Mouse (Mus musculus) midbrain, embryonic 10.5 days (tissue): Measurements from ENCODE around the gene Pfkfb1. TPM values are rescaled to one million over a fixed set of nuclear protein-coding genes. Genes with fewer than 3 reads are reported as not detected.

Experiments used
- DNase-seq: peaks from one replicate; pipeline ENCODE4 v3.0.0-alpha.2; 2017; ENCODE audit warnings: low spot score
- H3K27ac ChIP-seq: fragments of 300-500 bp; sonication (generic); replicated peaks from 2 replicates; pipeline ENCODE4 v1.5.1; 2016; ENCODE audit warnings: mild to moderate bottlenecking
- H3K27me3 ChIP-seq: fragments of 300-500 bp; sonication (generic); 2 replicates; pipeline ENCODE4 v1.6.1; 2016; ENCODE audit warnings: low read depth, mild to moderate bottlenecking; ENCODE audit not compliant: poor library complexity, severe bottlenecking
- H3K36me3 ChIP-seq: fragments of 300-500 bp; sonication (generic); 2 replicates; pipeline ENCODE4 v1.6.1; 2016; ENCODE audit warnings: mild to moderate bottlenecking, moderate library complexity
- H3K4me1 ChIP-seq: fragments of 300-500 bp; sonication (generic); 2 replicates; pipeline ENCODE4 v1.6.1; 2016
- H3K4me3 ChIP-seq: fragments of 300-500 bp; sonication (generic); 2 replicates; pipeline ENCODE4 v1.5.1; 2016; ENCODE audit warnings: mild to moderate bottlenecking, moderate library complexity
- H3K9me3 ChIP-seq: fragments of 300-500 bp; sonication (generic); replicated peaks from 2 replicates; pipeline ENCODE4 v1.6.1; 2016; ENCODE audit warnings: mild to moderate bottlenecking
- WGBS: fragments of 180-500 bp; shearing (Covaris S2); methylation state at CpG from one replicate; pipeline ENCODE4 v1.1.7; 2016; 5-methylcytosine and 5-hydroxymethylcytosine counted together
- polyA plus RNA-seq: library from polyadenylated mRNA; unstranded; fragments of >200 nt; fragmentation: Nextera tagmentation; extraction: Ambion mirVana; gene quantifications from 2 replicates; pipeline ENCODE4 v1.2.1, GENCODE M21; 2016

Pfkfb1 gene
- polyA plus RNA-seq, result 6.8 and 7.1 TPM in 2 replicates

GRCm38 (mm10) chrX:150588023-150588764, at the start of gene Pfkfb1:
Gene Pfkfb1, plus strand, starts transcription at chrX:150588229.
- Histone ChIP-seq H3K4me3 (peak within 1 kb of the TSS; percentile 58), H3K4me1 (no peaks in the 10 kb centered on the region; the same call in 1 of the 2 replicates), H3K36me3 (peaks cover 27% of the 10 kb centered on the region), H3K9me3 (no peaks in the 10 kb centered on the region), H3K27me3 (peaks cover 31% of the 10 kb centered on the region), H3K27ac (peak within 1 kb of the TSS; percentile 86)
- peak; percentile 79 for DNase-seq
- WGBS, result 18% methylated on average over 35 of the region's 35 CpGs

- H3K9me3 ChIP-seq, result no peaks in the 10 kb centered on the region
- no peak for DNase-seq
- H3K36me3 ChIP-seq, result peaks cover 6% of the 10 kb centered on the region; the same call in 1 of the 2 replicates
- no peaks in the 10 kb centered on the region for H3K27me3 ChIP-seq
- H3K4me1 ChIP-seq, result no peaks in the 10 kb centered on the region
- H3K27ac ChIP-seq, result no peak overlapping the region
- H3K4me3 ChIP-seq, result no peak overlapping the region
- WGBS, result 92% methylated on average over 2 of the region's 2 CpGs
Observed at GRCm38 (mm10) chrX:150540111-150540510, 47.9 kb upstream of the Pfkfb1 start.

GRCm38 (mm10) chrX:150541684-150542083, 46.3 kb upstream of the Pfkfb1 start:
- Histone ChIP-seq H3K27me3 (0 out of 2 replicates have a peak, but pooled peaks cover under 1% of the 10 kb centered on the region), H3K27ac (no peak overlapping the region), H3K9me3 (no peaks in the 10 kb centered on the region), H3K36me3 (peaks cover 6% of the 10 kb centered on the region; the same call in 1 of the 2 replicates), H3K4me1 (no peaks in the 10 kb centered on the region), H3K4me3 (no peak overlapping the region)
- no peak for DNase-seq

- Histone ChIP-seq H3K4me1 (no peaks in the 10 kb centered on the region), H3K27ac (no peak within 1 kb of the TSS), H3K9me3 (no peaks in the 10 kb centered on the region), H3K36me3 (peaks cover 18% of the 10 kb centered on the region), H3K27me3 (peaks cover 40% of the 10 kb centered on the region), H3K4me3 (no peak within 1 kb of the TSS)
- DNase-seq, result no peak
- WGBS, result 46% methylated on average over 2 of the region's 5 CpGs
Observed at GRCm38 (mm10) chrX:150547239-150547638, 40.8 kb upstream of the Pfkfb1 start, which contains the start of gene Alas2. Gene Alas2, plus strand, starts transcription at chrX:150547375.

GRCm38 (mm10) chrX:150549639-150550038, 38.4 kb upstream of the Pfkfb1 start:
- H3K36me3 ChIP-seq, result peaks cover 17% of the 10 kb centered on the region
- no peaks in the 10 kb centered on the region for H3K9me3 ChIP-seq
- H3K27ac ChIP-seq, result no peak overlapping the region
- peaks cover 56% of the 10 kb centered on the region for H3K27me3 ChIP-seq
- H3K4me1 ChIP-seq, result no peaks in the 10 kb centered on the region
- H3K4me3 ChIP-seq, result no peak overlapping the region
- WGBS, result 87% methylated on average over 3 of the region's 3 CpGs
- no peak for DNase-seq

GRCm38 (mm10) chrX:150551986-150552385, 36.0 kb upstream of the Pfkfb1 start:
- no peak for DNase-seq
- peaks cover 17% of the 10 kb centered on the region for H3K36me3 ChIP-seq
- H3K4me1 ChIP-seq, result no peaks in the 10 kb centered on the region
- H3K4me3 ChIP-seq, result no peak overlapping the region
- H3K9me3 ChIP-seq, result no peaks in the 10 kb centered on the region
- H3K27ac ChIP-seq, result no peak overlapping the region
- 94% methylated on average over 2 of the region's 2 CpGs for WGBS
- peaks cover 70% of the 10 kb centered on the region for H3K27me3 ChIP-seq

- no peaks in the 10 kb centered on the region for H3K4me1 ChIP-seq
- H3K27me3 ChIP-seq, result peaks cover 78% of the 10 kb centered on the region
- peaks cover 21% of the 10 kb centered on the region for H3K36me3 ChIP-seq
- no peak overlapping the region for H3K4me3 ChIP-seq
- WGBS, result 88% methylated on average over 3 of the region's 3 CpGs
- no peaks in the 10 kb centered on the region for H3K9me3 ChIP-seq
- H3K27ac ChIP-seq, result no peak overlapping the region
- no peak for DNase-seq
Observed at GRCm38 (mm10) chrX:150554032-150554431, 34.0 kb upstream of the Pfkfb1 start.

- H3K36me3 ChIP-seq, result peaks cover 6% of the 10 kb centered on the region; the same call in 1 of the 2 replicates
- no peaks in the 10 kb centered on the region for H3K9me3 ChIP-seq
- H3K27me3 ChIP-seq, result peaks cover 40% of the 10 kb centered on the region
- DNase-seq, result no peak
- no peaks in the 10 kb centered on the region for H3K4me1 ChIP-seq
- no peak overlapping the region for H3K4me3 ChIP-seq
- H3K27ac ChIP-seq, result no peak overlapping the region
- 90% methylated on average over 12 of the region's 12 CpGs for WGBS
Observed at GRCm38 (mm10) chrX:150564644-150565357, 23.2 kb upstream of the Pfkfb1 start.

- Histone ChIP-seq H3K4me3 (no peak overlapping the region), H3K27ac (no peak overlapping the region), H3K36me3 (peaks cover 75% of the 10 kb centered on the region), H3K27me3 (peaks cover 8% of the 10 kb centered on the region; the same call in 1 of the 2 replicates), H3K9me3 (no peaks in the 10 kb centered on the region), H3K4me1 (no peaks in the 10 kb centered on the region)
- no peak for DNase-seq
Observed at GRCm38 (mm10) chrX:150581921-150582320, 6.1 kb upstream of the Pfkfb1 start.

- DNase-seq, result no peak
- WGBS, result 94% methylated on average over 8 of the region's 8 CpGs
- no peaks in the 10 kb centered on the region; the same call in 1 of the 2 replicates for H3K4me1 ChIP-seq
Observed at GRCm38 (mm10) chrX:150585116-150585515, 2.9 kb upstream of the Pfkfb1 start.

GRCm38 (mm10) chrX:150589696-150590095, 1.7 kb downstream of the Pfkfb1 start, which contains the start of gene Apex2:
Gene Apex2, minus strand, starts transcription at chrX:150589868.
- peak within 1 kb of the TSS; percentile 86; the same call in 1 of the 2 replicates for H3K27ac ChIP-seq
- 81% methylated on average over 5 of the region's 5 CpGs for WGBS
- peaks cover 45% of the 10 kb centered on the region for H3K27me3 ChIP-seq

More at GRCm38 (mm10) chrX:150585116-150585515, 2.9 kb upstream of the Pfkfb1 start:
- Histone ChIP-seq H3K27me3 (peaks cover 17% of the 10 kb centered on the region; the same call in 1 of the 2 replicates), H3K9me3 (no peaks in the 10 kb centered on the region), H3K36me3 (peaks cover 57% of the 10 kb centered on the region), H3K27ac (no peak overlapping the region), H3K4me3 (no peak overlapping the region)

GRCm38 (mm10) chrX:150593266-150594035, 5.4 kb downstream of the Pfkfb1 start:
- Histone ChIP-seq H3K36me3 (no peaks in the 10 kb centered on the region), H3K4me1 (no peaks in the 10 kb centered on the region), H3K4me3 (no peak overlapping the region), H3K27ac (no peak overlapping the region), H3K27me3 (peaks cover 39% of the 10 kb centered on the region), H3K9me3 (no peaks in the 10 kb centered on the region)
- DNase-seq, result no peak
- WGBS, result 88% methylated on average over 12 of the region's 12 CpGs

More at GRCm38 (mm10) chrX:150589696-150590095, 1.7 kb downstream of the Pfkfb1 start, which contains the start of gene Apex2:
- H3K9me3 ChIP-seq, result no peaks in the 10 kb centered on the region
- H3K36me3 ChIP-seq, result peaks cover 12% of the 10 kb centered on the region
- DNase-seq, result no peak
- no peaks in the 10 kb centered on the region; the same call in 1 of the 2 replicates for H3K4me1 ChIP-seq
- 0 out of 2 replicates have a peak within 1 kb of the TSS, but pooled peaks have one; percentile 58 for H3K4me3 ChIP-seq
